Mouse (Mus musculus): ENCODE results near the gene Tes.

GRCm38 (mm10) chr6:17055659-17056058, 9.3 kb upstream of the Tes start:
- TF ChIP-seq EP300 (IDR thresholded peaks at IDR 0.05; ENCODE audit: insufficient read depth, low read depth, low read length), result no peak
- no peak for TF ChIP-seq POLR2A (IDR thresholded peaks at IDR 0.05; ENCODE audit: insufficient read depth, low read depth, low read length)

Measured in heart, adult 2 months (tissue).